Mouse (Mus musculus): ENCODE data around the gene Slc45a1. TPM values are rescaled to one million over a fixed set of nuclear protein-coding genes. Genes with fewer than 3 reads are reported as not detected.
"Not testable (repeated sequence)": the region's sequence is repeated elsewhere in the genome, so short reads cannot be mapped to it uniquely, and the experiment has no call there.

Slc45a1 gene
- polyA plus RNA-seq, 1 experiment from 2014 or later = 0.70 TPM

DNA sequence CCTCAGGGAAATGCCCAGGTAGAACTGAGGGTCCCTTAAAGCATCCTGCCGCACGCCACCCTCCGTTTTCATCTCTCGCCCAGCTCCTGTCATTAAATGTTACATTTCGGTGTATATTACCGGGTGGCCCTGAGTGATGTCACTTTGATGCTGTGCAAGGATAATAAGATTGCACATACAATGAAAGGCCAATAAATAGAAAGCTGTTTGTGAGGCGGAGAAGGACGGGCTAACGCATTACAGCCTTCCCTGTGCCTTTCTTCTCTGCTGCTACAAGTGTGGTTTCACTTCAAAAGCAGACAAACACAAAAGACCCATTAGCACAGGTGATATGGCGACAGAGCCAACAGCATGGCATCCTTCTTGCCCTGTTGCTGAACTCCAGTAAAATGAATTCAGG is 50.5 kb downstream of the Slc45a1 start:
- H3K4me3 ChIP-seq (replicated peaks) = no peak overlapping the region
- WGBS = 75% methylated on average over 10 of the region's 10 CpGs
- ATAC-seq (ENCODE audit: insufficient number of reproducible peaks, insufficient read depth, low FRiP score, low TSS enrichment, low read depth) = no peak
- H3K9ac ChIP-seq (replicated peaks) = no peak overlapping the region
- no peaks in the 10 kb centered on the region for H3K27me3 ChIP-seq
- H3K4me1 ChIP-seq (replicated peaks) = peaks cover 40% of the 10 kb centered on the region
- H3K36me3 ChIP-seq = no peaks in the 10 kb centered on the region
- no peaks in the 10 kb centered on the region for H3K9me3 ChIP-seq
- no peak overlapping the region for H3K27ac ChIP-seq
- no peak overlapping the region for H3K4me2 ChIP-seq

GRCm38 (mm10) chr4:150600503-150600902 is 51.5 kb downstream of the Slc45a1 start:
- peaks cover 31% of the 10 kb centered on the region for H3K4me1 ChIP-seq (replicated peaks)
- not testable (repeated sequence) for ATAC-seq (ENCODE audit: insufficient number of reproducible peaks, insufficient read depth, low FRiP score, low TSS enrichment, low read depth); H3K9me3 ChIP-seq; H3K27me3 ChIP-seq; H3K27ac ChIP-seq; H3K4me2 ChIP-seq; H3K9ac ChIP-seq (replicated peaks); H3K36me3 ChIP-seq; H3K4me3 ChIP-seq (replicated peaks)
- WGBS = 93% methylated on average over 2 of the region's 2 CpGs

GRCm38 (mm10) chr4:150599119-150599992 is 52.6 kb downstream of the Slc45a1 start:
- H3K4me1 ChIP-seq (replicated peaks) = peaks cover 31% of the 10 kb centered on the region
- no peak for ATAC-seq (ENCODE audit: insufficient number of reproducible peaks, insufficient read depth, low FRiP score, low TSS enrichment, low read depth)
- H3K4me3 ChIP-seq (replicated peaks) = no peak overlapping the region
- H3K9me3 ChIP-seq = no peaks in the 10 kb centered on the region
- H3K27ac ChIP-seq = peak overlapping the region; percentile 80
- H3K4me2 ChIP-seq = no peak overlapping the region; the same call in 1 of the 2 replicates
- no peaks in the 10 kb centered on the region for H3K36me3 ChIP-seq
- no peaks in the 10 kb centered on the region for H3K27me3 ChIP-seq
- 67% methylated on average over 3 of the region's 3 CpGs for WGBS
- 0 out of 2 replicates have a peak overlapping the region, but pooled peaks have one; percentile 8 for H3K9ac ChIP-seq (replicated peaks)

DNA sequence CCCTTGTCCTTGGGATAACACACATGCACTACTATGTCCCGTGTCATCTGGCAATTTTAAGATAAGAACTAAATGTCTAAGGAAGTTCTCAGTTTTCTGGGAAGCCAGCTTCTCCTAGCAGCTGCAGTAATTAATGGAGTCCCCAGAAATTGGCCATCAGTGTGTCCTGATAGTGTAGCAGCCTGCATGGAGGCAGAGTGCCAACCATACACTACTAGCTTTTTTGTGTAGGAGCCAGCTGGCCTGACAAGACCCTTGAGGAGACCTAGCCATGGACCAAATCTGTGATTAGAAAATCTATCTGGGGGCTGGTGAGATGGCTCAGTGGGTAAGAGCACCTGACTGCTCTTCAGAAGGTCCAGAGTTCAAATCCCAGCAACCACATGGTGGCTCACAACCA is 53.3 kb downstream of the Slc45a1 start:
- no peak overlapping the region for H3K4me3 ChIP-seq (replicated peaks)
- peaks cover 31% of the 10 kb centered on the region for H3K4me1 ChIP-seq (replicated peaks)
- 75% methylated on average over 1 of the region's 1 CpGs for WGBS
- no peak overlapping the region; the same call in 1 of the 2 replicates for H3K9ac ChIP-seq (replicated peaks)
- no peak for ATAC-seq (ENCODE audit: insufficient number of reproducible peaks, insufficient read depth, low FRiP score, low TSS enrichment, low read depth)
- no peaks in the 10 kb centered on the region for H3K27me3 ChIP-seq
- no peak overlapping the region for H3K4me2 ChIP-seq
- no peaks in the 10 kb centered on the region for H3K36me3 ChIP-seq
- no peaks in the 10 kb centered on the region for H3K9me3 ChIP-seq
- H3K27ac ChIP-seq = 0 out of 2 replicates have a peak overlapping the region, but pooled peaks have one; percentile 7

DNA sequence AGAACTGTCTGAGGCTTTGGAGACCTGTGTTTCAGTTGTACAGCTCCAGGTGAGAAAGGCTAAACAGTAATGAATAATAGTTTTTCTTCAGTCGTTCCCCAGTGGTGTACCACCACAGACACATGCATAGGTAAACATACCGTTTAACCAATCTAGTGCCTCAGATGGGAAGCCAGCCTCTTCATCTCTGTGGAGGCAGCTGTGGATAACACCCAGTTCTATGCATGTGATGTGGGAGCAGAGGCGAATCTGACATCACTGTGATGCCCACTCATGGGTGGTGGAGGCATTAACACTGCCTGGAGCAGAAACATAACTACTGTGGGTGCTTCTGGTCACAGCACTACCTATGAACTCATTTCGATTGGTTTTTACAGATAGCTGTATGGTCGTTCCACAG is 56.0 kb downstream of the Slc45a1 start:
- Histone ChIP-seq H3K4me1 (replicated peaks) (peaks cover 47% of the 10 kb centered on the region), H3K4me2 (no peak overlapping the region), H3K36me3 (no peaks in the 10 kb centered on the region), H3K9me3 (no peaks in the 10 kb centered on the region), H3K4me3 (replicated peaks) (no peak overlapping the region), H3K27me3 (no peaks in the 10 kb centered on the region), H3K27ac (no peak overlapping the region), H3K9ac (replicated peaks) (no peak overlapping the region)
- ATAC-seq (ENCODE audit: insufficient number of reproducible peaks, insufficient read depth, low FRiP score, low TSS enrichment, low read depth) = no peak
- 86% methylated on average over 5 of the region's 5 CpGs for WGBS

- Histone ChIP-seq H3K27me3 (no peaks in the 10 kb centered on the region), H3K4me3 (replicated peaks) (no peak overlapping the region), H3K9me3 (no peaks in the 10 kb centered on the region), H3K36me3 (no peaks in the 10 kb centered on the region), H3K4me1 (replicated peaks) (peaks cover 56% of the 10 kb centered on the region), H3K9ac (replicated peaks) (no peak overlapping the region), H3K27ac (0 out of 2 replicates have a peak overlapping the region, but pooled peaks have one; percentile 4), H3K4me2 (no peak overlapping the region)
- WGBS = 83% methylated on average over 3 of the region's 3 CpGs
- no peak for ATAC-seq (ENCODE audit: insufficient number of reproducible peaks, insufficient read depth, low FRiP score, low TSS enrichment, low read depth)
Observed at GRCm38 (mm10) chr4:150595071-150595470, 56.9 kb downstream of the Slc45a1 start.

GRCm38 (mm10) chr4:150594298-150594829 is 57.6 kb downstream of the Slc45a1 start:
- WGBS = 91% methylated on average over 4 of the region's 4 CpGs
- Histone ChIP-seq H3K4me1 (replicated peaks) (peaks cover 52% of the 10 kb centered on the region), H3K36me3 (no peaks in the 10 kb centered on the region), H3K9ac (replicated peaks) (no peak overlapping the region), H3K27me3 (no peaks in the 10 kb centered on the region), H3K4me2 (no peak overlapping the region), H3K27ac (no peak overlapping the region), H3K9me3 (no peaks in the 10 kb centered on the region), H3K4me3 (replicated peaks) (no peak overlapping the region)
- no peak for ATAC-seq (ENCODE audit: insufficient number of reproducible peaks, insufficient read depth, low FRiP score, low TSS enrichment, low read depth)

- Histone ChIP-seq H3K9ac (replicated peaks) (no peak overlapping the region), H3K9me3 (no peaks in the 10 kb centered on the region), H3K36me3 (no peaks in the 10 kb centered on the region), H3K4me1 (replicated peaks) (peaks cover 47% of the 10 kb centered on the region), H3K4me2 (no peak overlapping the region), H3K27ac (no peak overlapping the region), H3K4me3 (replicated peaks) (no peak overlapping the region), H3K27me3 (no peaks in the 10 kb centered on the region)
- WGBS = 68% methylated on average over 4 of the region's 4 CpGs
- no peak for ATAC-seq (ENCODE audit: insufficient number of reproducible peaks, insufficient read depth, low FRiP score, low TSS enrichment, low read depth)
Observed at GRCm38 (mm10) chr4:150593473-150594217, 58.3 kb downstream of the Slc45a1 start.

GRCm38 (mm10) chr4:150592087-150592486 is 59.9 kb downstream of the Slc45a1 start:
- Histone ChIP-seq H3K9me3 (no peaks in the 10 kb centered on the region), H3K27me3 (no peaks in the 10 kb centered on the region), H3K9ac (replicated peaks) (no peak overlapping the region), H3K4me2 (no peak overlapping the region), H3K4me1 (replicated peaks) (peaks cover 38% of the 10 kb centered on the region), H3K27ac (no peak overlapping the region; the same call in 1 of the 2 replicates), H3K36me3 (no peaks in the 10 kb centered on the region), H3K4me3 (replicated peaks) (no peak overlapping the region)
- 75% methylated on average over 6 of the region's 6 CpGs for WGBS
- no peak for ATAC-seq (ENCODE audit: insufficient number of reproducible peaks, insufficient read depth, low FRiP score, low TSS enrichment, low read depth)

- H3K27ac ChIP-seq = peak overlapping the region; percentile 56
- no peaks in the 10 kb centered on the region for H3K36me3 ChIP-seq
- H3K4me2 ChIP-seq = no peak overlapping the region
- 53% methylated on average over 4 of the region's 4 CpGs for WGBS
- H3K4me1 ChIP-seq (replicated peaks) = peaks cover 38% of the 10 kb centered on the region
- no peak overlapping the region for H3K9ac ChIP-seq (replicated peaks)
- no peak for ATAC-seq (ENCODE audit: insufficient number of reproducible peaks, insufficient read depth, low FRiP score, low TSS enrichment, low read depth)
- no peaks in the 10 kb centered on the region for H3K27me3 ChIP-seq
- H3K4me3 ChIP-seq (replicated peaks) = no peak overlapping the region
- no peaks in the 10 kb centered on the region for H3K9me3 ChIP-seq
Observed at GRCm38 (mm10) chr4:150591602-150592001, 60.4 kb downstream of the Slc45a1 start.

DNA sequence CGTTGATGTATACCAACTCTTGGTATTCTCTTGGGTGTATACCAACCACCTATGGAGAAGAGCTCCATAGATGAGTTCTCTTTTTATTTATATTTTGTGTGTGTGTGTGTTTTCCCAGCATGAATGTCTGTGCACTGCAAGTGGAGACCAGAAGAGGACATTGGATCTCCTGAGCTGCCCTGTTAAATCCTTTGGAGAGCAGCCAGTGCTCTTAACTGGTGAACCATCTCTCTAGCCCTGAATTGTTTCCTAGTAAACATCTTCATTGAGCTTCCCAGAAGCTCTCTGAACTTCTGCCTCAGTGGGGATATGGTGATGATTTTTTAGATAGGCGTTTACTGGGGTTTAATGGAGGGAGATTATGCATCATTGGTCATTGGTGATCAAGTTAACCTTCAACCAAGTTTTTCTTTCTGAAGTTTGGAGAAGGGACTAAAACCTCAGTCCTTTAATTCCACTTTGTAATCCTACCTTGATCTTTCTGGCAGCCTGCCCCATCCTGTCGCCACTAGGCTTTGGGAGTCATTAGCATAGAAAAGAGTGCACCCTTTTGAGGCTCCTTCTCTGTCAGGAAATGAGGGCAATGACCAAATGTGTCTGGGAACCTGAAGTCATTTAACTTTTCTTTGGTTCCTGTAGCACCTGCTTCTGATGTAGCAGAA is 61.2 kb downstream of the Slc45a1 start:
- no peak for ATAC-seq (ENCODE audit: insufficient number of reproducible peaks, insufficient read depth, low FRiP score, low TSS enrichment, low read depth)
- 28% methylated on average over 3 of the region's 3 CpGs for WGBS
- peaks cover 37% of the 10 kb centered on the region for H3K4me1 ChIP-seq (replicated peaks)
- H3K4me3 ChIP-seq (replicated peaks) = no peak overlapping the region
- H3K4me2 ChIP-seq = no peak overlapping the region
- no peaks in the 10 kb centered on the region for H3K9me3 ChIP-seq
- H3K27ac ChIP-seq = peak overlapping the region; percentile 56; the same call in 1 of the 2 replicates
- no peaks in the 10 kb centered on the region for H3K27me3 ChIP-seq
- H3K9ac ChIP-seq (replicated peaks) = no peak overlapping the region
- no peaks in the 10 kb centered on the region for H3K36me3 ChIP-seq
